Mouse (Mus musculus) megakaryocyte, adult 5-6 weeks (primary cell): ENCODE results near the gene Leprot. TPM values are rescaled to one million over a fixed set of nuclear protein-coding genes. Genes with fewer than 3 reads are reported as not detected.

Experiments
- total RNA-seq, 2 experiments: library from RNA; stranded (forward) in 1 of 2; stranded (reverse) in 1 of 2; fragments of 153-499, 151-499 nt in 1 of 2; fragments of 221-1000, 200-1000 nt in 1 of 2; gene quantifications; 2 replicates each; pipeline versions ENCODE4 v1.2.3 to v1.2.4; 2015 to 2017

The Leprot gene
- total RNA-seq, 2 experiments from 2014 or later = 69.0 to 107 TPM

Other genes with a start within 250 kb of the Leprot start
- gene Ak4, start 228.4 kb upstream of the Leprot start, total RNA-seq (2015) = 0.18 TPM in 1 of 2 replicates, not detected in the other
- gene Ak4, start 228.4 kb upstream of the Leprot start, total RNA-seq (2017) = 0.11 TPM in 1 of 2 replicates, not detected in the other
- 0.16 and 0.76 TPM in 2 replicates for gene Dnajc6, start 151.1 kb upstream of the Leprot start, total RNA-seq (2015)
- 0.66 and 1.6 TPM in 2 replicates for gene Dnajc6, start 151.1 kb upstream of the Leprot start, total RNA-seq (2017)
- 0.69 and 5.3 TPM in 2 replicates for gene Lepr, start 69.7 kb downstream of the Leprot start, total RNA-seq (2015)
- gene Lepr, start 69.7 kb downstream of the Leprot start, total RNA-seq (2017) = 0.62 and 1.7 TPM in 2 replicates
- gene B020004J07Rik, start 196.3 kb downstream of the Leprot start, total RNA-seq (2015) = not detected in 2 replicates
- gene B020004J07Rik, start 196.3 kb downstream of the Leprot start, total RNA-seq (2017) = not detected in 2 replicates
- gene C130073F10Rik, start 246.1 kb downstream of the Leprot start, total RNA-seq (2015) = not detected in 2 replicates
- not detected in 2 replicates for gene C130073F10Rik, start 246.1 kb downstream of the Leprot start, total RNA-seq (2017)